Mouse (Mus musculus) embryonic fibroblast, embryonic 13.5 days (primary cell): ENCODE results near the gene Nat8f2.
"Not testable (repeated sequence)": the region's sequence is repeated elsewhere in the genome, so short reads cannot be mapped to it uniquely, and the experiment has no call there.

Experiments used
- CTCF ChIP-seq: IDR thresholded peaks from 2 replicates; pipeline ENCODE4 v1.5.1; 2011; ENCODE audit warnings: mild to moderate bottlenecking, control low read depth, low read length, moderate library complexity, borderline replicate concordance; ENCODE audit not compliant: insufficient read depth
- POLR2A ChIP-seq: IDR thresholded peaks from 2 replicates; pipeline ENCODE4 v1.6.1; 2011; ENCODE audit warnings: low read depth, mild to moderate bottlenecking, control low read depth, low read length, moderate library complexity

DNA sequence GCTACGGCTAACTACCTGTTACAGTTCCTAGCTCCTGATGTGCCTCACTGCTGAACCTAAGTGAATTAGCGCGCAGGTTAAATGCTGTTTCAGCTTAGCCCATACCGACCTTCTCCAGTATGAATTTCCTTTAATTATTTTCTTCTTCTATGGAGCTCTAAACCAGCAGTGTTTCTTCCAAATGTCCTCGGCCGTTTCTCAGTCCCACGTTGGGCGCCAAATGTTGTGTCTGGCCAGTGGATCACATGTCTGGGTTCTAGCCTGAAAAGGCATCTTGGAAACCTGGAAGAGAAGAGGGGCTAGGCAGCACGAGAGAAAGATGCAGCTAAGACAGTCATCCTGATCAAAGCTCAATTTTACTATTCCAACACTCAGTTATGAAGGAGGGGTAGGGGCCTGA, 14.3 kb upstream of the Nat8f2 start:
- not testable (repeated sequence) for TF ChIP-seq CTCF, POLR2A
